Mouse (Mus musculus): ENCODE data around the gene Kcnk13. TPM values are rescaled to one million over a fixed set of nuclear protein-coding genes. Genes with fewer than 3 reads are reported as not detected.

Kcnk13 gene
- polyA plus RNA-seq, 1 experiment from 2014 or later: 0.23 TPM

Small RNA genes lying within 50 kb of the gene (microRNA-seq; reads per million reads assigned to microRNA genes)
- not detected for gene Gm23291

Other genes with a start within 250 kb of the Kcnk13 start
- gene Efcab11, start 80.1 kb upstream of the Kcnk13 start, polyA plus RNA-seq (2016; fragmentation: Nextera tagmentation; extraction: Ambion mirVana): 10.1 and 12.6 TPM in 2 replicates
- 42.0 and 51.3 TPM in 2 replicates for gene Tdp1, start 80.0 kb upstream of the Kcnk13 start, polyA plus RNA-seq (2016; fragmentation: Nextera tagmentation; extraction: Ambion mirVana)
- gene Psmc1, start 145.7 kb downstream of the Kcnk13 start, polyA plus RNA-seq (2016; fragmentation: Nextera tagmentation; extraction: Ambion mirVana): 278 and 309 TPM in 2 replicates
- gene Nrde2, start 195.2 kb downstream of the Kcnk13 start, polyA plus RNA-seq (2016; fragmentation: Nextera tagmentation; extraction: Ambion mirVana): 10.3 and 12.0 TPM in 2 replicates
- 841 and 1,083 TPM in 2 replicates for gene Calm1, start 234.9 kb downstream of the Kcnk13 start, polyA plus RNA-seq (2016; fragmentation: Nextera tagmentation; extraction: Ambion mirVana)

Data from heart, embryonic 10.5 days (tissue).